Mouse (Mus musculus) thymus, postnatal 10 days (tissue): ENCODE data around the gene Stx2.

Experiments used
- DNase-seq, 2 experiments: peaks; one replicate each; pipeline ENCODE4 v3.0.0; 2021; ENCODE audit warnings: low spot score in 2 of 2

The Stx2 gene

DNA sequence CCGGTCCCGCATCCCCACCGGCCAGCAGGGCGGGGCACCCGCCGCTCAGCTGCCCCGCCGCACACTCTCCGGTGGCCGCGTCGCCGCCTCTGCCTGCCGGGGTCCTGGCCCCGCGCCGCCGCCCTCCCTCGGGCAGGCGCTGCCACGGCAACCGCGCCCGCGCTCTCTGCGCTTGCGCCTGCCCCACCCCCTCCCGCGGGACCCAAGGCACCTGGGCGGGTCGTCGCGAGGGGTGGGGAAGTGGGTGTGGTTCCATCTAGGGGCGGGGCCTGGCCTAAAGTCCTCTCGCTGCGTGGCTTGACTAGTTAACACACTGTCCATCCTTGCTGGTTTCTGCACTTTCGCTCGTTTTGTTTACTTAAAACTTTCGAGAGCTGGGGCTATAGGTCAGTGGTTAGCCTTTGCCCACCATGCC is at the start of gene Stx2:
Stx2 (minus strand) TSS at position 163 of the 415 bp plus-strand sequence.
- peak; percentile 87 to 93 for DNase-seq

GRCm38 (mm10) chr5:129054675-129055284 is 46.4 kb upstream of the Stx2 start:
- DNase-seq, result no peak

DNA sequence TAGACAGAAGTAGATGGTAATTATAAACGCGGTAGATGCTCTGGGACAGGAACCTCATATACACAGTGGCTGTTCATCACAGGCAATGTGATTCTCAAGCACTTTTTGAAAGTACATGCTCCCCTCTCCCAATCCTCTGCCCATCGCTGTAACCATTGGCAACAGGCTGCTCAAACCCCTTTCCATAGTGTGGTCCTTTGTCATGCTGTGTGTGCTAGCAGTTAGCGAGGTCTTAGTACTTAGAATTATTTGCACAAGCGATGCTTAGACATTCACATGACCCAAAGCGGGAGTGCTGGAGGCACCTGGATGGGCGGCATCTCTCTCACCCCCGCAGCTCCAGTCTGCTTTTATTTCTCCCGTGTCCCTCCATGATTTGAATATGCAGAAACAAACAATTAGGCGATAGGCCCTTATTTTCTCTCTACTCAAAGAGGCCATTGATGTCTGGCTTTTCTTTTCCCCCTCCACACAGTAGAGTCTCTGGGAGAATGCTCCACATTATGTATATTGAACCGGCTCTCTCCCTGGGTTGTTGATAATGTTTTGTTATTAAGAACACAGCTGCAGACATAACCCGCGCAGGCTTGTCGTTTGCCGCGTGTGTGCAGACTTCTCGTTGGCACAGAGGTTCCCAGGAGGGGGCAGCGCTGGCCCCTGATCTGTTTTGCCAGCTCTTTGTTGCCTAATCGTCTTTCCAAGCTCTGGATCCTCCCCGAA is 44.4 kb upstream of the Stx2 start:
- DNase-seq, result no peak

DNA sequence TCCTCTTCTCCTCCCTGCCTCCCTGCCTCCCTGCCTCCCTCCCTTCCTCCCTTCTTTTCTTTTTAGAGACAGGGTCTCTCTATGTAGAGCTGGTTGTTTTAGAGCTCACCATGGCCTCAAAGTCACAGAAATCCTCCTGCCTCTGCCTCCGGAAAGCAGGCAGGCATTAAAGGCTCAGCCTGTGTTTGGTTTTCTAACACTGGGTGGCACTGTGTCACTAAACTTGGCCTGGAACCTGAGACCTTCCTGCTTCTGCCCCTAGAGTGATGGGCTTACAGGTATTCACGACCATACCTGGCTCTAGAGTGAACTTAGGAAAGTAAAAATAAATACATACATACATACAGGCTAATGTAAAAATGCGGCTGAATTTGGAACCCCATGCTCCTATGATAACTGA is 43.5 kb upstream of the Stx2 start:
- no peak for DNase-seq

- DNase-seq, result no peak
Measured at GRCm38 (mm10) chr5:129049372-129049771, 41.0 kb upstream of the Stx2 start.

DNA sequence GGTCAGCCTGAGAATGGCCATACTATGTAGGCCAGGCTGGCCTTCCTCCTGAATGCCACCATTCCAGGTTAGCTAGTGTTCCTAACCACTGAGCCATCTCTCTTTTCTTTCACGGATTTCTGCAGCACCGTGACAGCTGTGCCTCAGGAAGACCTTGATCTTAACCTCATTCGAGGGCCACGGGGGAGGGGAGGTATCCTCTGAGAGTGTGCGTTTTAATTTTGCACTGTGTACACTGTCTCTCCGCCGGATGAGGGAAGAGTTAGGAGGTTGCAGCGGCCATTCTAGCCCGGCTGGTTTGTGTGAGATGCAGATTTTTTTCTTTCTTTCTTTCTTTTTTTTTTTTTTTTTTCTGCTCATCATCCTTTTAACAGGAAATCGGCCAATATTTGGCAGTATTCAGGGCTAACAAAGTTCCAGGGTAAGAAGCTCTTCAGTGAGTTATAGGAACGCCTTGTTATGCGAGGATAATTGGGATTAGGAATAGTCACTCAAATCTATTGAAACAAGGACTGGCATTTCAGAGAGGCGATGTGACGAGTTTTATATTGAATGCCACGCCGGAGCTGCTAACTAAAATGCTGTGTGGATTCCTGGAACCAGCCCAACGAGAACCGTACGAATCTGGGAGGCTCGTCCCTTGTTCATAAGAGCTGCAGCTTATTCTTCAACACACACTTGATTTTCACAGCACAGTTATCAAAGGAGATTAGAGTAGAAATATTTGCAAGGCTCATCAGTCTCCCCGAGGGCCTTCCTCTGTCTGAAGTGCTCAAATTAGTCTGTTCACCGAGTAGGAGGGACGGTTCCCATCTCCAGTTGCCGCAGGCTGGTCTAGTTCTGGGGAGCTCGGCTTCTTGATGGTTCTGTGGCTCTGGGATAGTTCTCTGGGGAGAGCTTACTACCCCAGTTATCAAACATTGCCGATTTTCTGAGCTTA is 37.5 kb upstream of the Stx2 start:
- DNase-seq, result peak in 1 of 2 experiments; percentile 15

- no peak for DNase-seq
Measured at GRCm38 (mm10) chr5:129037739-129038138, 29.4 kb upstream of the Stx2 start.

GRCm38 (mm10) chr5:129036678-129037077 is 28.3 kb upstream of the Stx2 start:
- no peak for DNase-seq

- no peak for DNase-seq
Measured at GRCm38 (mm10) chr5:129029131-129029723, 20.9 kb upstream of the Stx2 start.

- no peak for DNase-seq
Measured at GRCm38 (mm10) chr5:129026637-129027036, 18.3 kb upstream of the Stx2 start.

DNA sequence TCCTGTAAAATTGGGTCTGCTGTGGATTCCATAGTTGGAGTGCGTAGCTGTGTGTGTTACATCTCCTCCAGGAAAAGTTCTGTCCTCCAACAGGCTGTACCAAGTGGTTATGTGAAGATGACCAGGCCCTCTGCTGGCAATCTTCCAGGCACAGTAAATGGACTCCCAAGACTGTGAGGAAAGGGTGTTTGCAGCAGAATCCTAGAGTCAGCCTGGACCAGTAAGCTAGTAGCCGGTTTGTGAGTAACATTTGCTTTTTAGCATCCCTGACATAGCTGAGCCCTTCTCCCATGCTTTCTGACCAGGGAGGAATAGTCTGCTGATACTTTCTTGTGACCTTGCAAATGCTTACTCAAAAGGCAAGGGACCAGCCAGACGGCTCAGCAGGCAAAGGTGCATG is 17.8 kb upstream of the Stx2 start:
- DNase-seq, result no peak

- DNase-seq, result no peak
Measured at GRCm38 (mm10) chr5:129025725-129026124, 17.4 kb upstream of the Stx2 start.

DNA sequence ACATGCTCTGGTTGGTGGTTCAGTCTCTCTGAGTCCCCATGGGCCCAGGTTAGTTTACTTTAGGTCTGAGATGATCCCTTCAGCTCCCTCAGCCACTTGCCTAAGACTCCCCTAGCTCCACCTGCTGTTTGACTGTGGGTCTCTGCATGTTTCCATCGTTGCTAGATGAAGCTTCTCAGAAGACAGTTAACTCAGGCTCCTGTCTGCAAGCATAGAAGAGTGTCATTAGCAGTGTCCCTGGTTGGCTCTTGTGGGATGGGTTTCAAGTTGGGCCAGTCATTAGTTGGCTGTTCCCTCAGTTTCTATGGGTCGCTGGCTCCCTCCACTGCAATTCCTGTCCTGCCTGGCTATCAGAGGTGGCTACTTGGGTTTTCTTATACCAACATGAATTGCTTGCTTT is 16.7 kb upstream of the Stx2 start:
- DNase-seq, result no peak

DNA sequence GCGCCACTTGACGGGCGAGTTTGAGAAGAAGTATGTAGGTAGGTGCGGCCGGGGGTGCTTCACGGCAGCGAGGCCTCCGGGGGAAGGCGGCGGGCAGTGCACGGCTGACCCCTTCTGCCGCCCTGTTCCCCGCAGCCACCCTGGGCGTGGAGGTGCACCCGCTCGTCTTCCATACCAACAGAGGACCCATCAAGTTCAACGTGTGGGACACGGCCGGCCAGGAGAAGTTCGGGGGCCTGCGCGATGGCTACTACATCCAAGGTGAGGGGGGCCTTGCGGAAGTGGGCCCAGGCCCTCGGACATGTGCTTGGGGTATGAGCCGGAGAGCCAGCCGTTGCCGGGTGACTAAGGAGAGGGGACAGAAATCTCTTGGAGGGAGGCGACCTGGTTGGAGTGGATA is 12.4 kb upstream of the Stx2 start:
- peak in 1 of 2 experiments; percentile 46 for DNase-seq

- no peak for DNase-seq
Measured at GRCm38 (mm10) chr5:129020300-129020668, 11.9 kb upstream of the Stx2 start.

- peak; percentile 89 to 95 for DNase-seq
Measured at GRCm38 (mm10) chr5:129019497-129020299, 11.3 kb upstream of the Stx2 start, which contains the start of gene Ran. TSS of gene Ran (plus strand) at chr5:129020069.

- no peak for DNase-seq
Measured at GRCm38 (mm10) chr5:129018782-129019489, 10.6 kb upstream of the Stx2 start.

DNA sequence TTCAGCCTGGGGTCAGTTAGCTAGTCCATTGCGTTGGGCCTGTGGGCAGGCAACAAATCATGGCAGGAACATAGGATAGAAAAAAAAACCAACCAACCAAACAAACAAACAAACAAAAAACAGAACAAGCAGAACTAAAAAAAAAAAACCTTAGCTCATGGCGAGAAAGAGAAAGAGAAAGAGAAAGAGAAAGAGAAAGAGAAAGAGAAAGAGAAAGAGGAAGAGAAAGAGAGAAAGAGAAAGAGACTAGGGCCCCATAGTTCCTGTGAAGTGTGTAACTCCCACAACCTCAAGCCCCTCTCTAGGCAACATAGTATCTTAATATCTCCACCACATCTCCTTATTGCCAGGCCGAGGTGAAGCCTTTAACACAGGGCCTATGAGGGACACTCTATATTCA is 8.0 kb upstream of the Stx2 start:
- DNase-seq, result no peak

GRCm38 (mm10) chr5:129015540-129015939 is 7.2 kb upstream of the Stx2 start:
- no peak for DNase-seq

DNA sequence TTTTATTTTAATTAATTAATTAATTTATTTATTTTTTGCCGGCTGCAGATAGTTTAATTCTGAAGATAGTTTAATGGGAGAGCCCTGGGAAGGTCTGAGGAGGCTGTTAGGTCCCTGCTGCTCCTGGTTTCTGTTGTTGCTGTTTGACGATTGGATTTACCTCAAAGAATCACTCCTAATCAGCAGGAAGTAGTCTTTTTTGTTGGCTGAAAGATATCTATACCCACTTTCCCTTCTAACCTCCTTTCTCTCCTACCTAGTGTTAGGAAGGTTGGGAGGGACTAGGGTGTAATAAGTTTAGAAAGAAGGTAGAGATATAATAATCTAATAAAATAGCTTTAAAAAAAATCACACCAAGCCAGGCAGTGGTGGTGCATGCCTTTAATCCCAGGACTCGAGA is 6.6 kb upstream of the Stx2 start:
- DNase-seq, result no peak

DNA sequence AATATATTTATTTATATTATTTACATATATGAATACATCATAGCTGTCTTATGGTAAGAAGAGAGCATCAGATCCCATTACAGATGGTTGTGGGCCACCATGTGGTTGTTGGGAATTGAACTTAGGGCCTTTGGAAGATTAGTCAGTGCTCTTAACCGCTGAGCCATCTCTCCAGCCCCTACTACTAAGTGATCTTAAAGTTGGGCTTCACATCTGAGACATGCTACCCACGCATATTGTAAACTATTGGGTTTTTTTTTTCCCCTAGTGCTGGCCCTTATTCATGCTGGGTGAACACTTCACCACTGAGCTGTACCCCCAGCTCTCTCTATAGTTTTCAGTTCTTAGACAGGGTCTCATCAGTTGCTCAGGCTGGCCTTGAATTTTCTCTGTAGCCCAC is 2.6 kb upstream of the Stx2 start:
- DNase-seq, result no peak
